Mouse (Mus musculus): ENCODE data around the gene Atp2a2.

DNA sequence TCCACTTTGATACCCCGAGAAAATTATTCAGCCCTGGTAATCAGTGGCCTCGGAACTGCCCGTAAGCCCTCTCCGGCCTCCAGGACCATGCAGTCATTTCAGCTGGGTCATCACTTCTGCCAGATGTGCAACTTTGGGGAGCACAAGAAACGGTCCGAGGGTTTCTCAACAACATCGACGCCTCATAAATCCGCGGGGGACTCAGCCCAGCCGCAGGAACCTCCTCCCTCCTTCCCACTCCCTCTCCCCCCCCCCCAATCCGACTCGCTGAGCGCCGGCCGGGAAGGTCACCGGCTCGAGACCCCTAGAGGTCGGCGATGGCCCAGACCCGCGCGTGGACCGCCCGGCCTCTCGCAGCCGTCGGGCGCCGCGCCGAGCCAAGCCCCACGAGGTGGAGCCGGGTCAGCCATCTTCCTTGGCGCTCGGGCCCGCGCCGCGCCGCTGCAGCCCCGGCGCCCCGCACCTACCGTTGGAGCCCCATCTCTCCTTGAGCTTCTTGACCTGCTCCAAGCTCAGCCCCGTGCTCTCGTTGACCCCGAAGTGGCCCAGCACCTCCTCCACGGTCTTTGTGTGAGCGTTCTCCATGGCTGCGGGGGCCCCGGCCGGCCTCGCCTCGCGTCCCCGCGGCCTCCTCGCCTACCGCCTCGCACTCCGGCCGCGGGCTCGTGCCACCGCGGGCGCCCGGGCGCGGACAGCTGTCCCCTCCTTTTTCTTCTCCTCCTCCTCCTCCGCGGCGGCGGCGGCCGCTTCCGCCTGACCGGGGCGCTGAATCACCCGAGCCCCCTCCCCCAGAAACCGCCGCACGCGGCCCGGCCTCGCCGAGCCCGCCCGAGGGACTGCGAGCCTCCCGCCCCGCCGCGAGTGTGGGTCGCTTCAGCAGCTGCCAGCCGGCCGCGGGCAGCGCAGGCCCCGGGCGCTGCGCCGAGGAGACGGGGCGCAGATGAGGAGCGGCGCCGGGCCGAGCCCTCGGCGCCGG, 636 bp downstream of the Atp2a2 start:
- TF ChIP-seq USF1 (IDR thresholded peaks at IDR 0.05; ENCODE audit: low read depth, low read length): no peak
- no peak for TF ChIP-seq CTCF (conservative IDR thresholded peaks at IDR 0.05 in 1 of 2, IDR thresholded peaks at IDR 0.05 in 1 of 2; ENCODE audit: low read depth in 2 of 2, low read length in 2 of 2)
- no peak for TF ChIP-seq NELFE (IDR thresholded peaks at IDR 0.05; ENCODE audit: low read depth, low read length)
- TF ChIP-seq EP300 (IDR thresholded peaks at IDR 0.05; ENCODE audit: low read length): no peak

Measured in CH12.LX (cell line).